Mouse (Mus musculus) adrenal gland, postnatal 36 days (tissue): ENCODE data around the gene Gm5426. TPM values are rescaled to one million over a fixed set of nuclear protein-coding genes. Genes with fewer than 3 reads are reported as not detected.
"Not testable (repeated sequence)": the region's sequence is repeated elsewhere in the genome, so short reads cannot be mapped to it uniquely, and the experiment has no call there.

Experiments used
- DNase-seq, 2 experiments: peaks; one replicate each; pipeline ENCODE4 v3.0.0; 2021; ENCODE audit warnings: mixed read lengths in 1 of 2
- total RNA-seq, 2 experiments: library from RNA; stranded (reverse); gene quantifications; 2 replicates each; pipeline ENCODE4 v1.2.3; 2021

Gene Gm5426
- total RNA-seq, 2 experiments from 2014 or later = not detected

DNA sequence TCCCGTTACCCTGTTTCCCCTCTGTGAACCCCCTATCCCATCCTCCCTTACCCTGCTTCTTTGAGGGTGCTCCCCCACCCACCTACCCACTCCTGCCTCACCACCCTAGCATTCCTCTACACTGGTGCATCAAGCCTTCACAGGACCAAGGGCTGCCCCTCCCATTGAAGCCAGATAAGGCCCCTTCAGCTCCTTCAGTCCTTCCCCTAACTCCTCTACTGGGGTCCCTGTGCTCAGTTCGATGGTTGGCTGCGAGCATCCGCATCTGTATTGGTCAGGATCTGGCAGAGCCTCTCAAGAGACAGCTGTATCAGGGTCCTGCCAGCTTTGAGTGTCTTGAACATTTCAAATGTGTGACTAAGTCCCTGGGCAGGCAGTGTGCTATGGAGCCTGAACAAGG, 2.9 kb downstream of the Gm5426 start:
- not testable (repeated sequence) for DNase-seq

DNA sequence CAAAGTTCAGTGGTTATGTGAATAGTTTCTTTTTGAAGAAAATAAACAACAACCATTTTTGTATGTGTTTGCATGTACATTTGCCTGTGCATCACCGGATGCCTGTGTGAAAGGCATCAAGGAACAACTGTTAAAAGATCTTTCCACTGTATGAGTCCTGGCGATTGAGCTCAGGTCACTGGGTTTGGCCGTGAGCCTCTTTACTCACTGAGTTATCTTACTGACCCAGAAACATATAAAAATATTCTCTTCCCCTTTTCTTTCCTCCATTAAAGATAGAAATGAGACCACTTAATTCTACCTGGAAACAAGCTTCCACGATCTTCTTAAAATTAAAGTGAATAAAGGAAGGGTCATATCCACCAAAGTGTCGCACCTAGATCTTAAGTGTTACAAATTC, 10.2 kb downstream of the Gm5426 start:
- no peak for DNase-seq

DNA sequence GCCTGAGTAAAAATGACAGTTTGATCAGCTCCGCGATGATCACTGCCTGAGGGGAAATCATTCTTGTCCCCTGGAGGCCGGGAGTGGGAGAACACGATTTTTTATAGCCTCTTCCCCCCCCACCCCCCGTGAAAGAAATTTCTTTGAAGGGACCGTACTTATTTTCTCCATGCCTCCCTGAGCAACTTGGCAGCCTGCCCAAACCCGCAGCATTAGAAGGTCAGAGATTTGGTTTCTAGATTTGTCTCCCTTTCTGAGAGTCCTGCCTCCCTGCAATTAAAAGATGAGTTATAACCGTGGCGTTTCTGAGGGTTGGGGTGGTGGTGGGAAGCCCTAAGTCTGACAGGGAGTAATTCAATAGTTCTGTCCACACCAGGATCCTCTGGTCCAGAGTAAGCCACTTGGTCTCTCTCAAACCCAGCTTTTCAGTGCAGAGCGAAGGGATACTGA, 11.9 kb downstream of the Gm5426 start:
- peak; percentile 75 for DNase-seq

DNA sequence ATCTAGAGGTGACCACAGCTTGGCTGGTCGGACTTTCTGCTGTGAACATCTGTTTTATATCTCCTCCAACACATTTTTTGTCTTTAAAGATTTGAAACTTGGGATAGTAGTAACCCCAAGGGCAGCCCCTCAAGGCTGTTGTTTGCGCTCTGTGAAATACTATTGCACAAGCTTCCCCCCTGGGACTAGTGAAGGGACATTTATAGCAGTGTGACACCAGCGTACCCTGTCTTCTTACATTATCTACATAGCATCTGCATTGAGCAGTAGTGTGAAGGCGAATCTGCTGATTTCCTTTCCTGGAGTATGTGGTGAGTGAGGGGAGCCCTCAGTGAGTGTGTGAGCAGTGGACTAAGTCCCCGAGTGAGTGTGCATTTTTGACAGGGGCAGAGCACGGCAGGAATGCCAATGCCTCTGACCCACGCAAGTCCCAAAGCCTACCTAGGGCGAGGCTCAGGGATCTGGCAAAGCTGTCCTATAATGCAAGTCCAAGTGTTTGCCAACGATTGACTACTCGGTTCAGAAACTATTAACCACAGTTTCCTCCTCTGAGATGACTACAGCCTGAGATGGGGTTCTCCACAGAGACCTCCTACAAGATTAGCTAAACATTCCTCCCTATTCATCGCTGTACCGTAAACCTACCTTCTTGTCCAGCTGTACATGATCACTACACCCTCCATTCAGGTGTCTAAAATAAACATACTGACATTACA, 14.2 kb downstream of the Gm5426 start:
- peak in 1 of 2 experiments; percentile 17 for DNase-seq

DNA sequence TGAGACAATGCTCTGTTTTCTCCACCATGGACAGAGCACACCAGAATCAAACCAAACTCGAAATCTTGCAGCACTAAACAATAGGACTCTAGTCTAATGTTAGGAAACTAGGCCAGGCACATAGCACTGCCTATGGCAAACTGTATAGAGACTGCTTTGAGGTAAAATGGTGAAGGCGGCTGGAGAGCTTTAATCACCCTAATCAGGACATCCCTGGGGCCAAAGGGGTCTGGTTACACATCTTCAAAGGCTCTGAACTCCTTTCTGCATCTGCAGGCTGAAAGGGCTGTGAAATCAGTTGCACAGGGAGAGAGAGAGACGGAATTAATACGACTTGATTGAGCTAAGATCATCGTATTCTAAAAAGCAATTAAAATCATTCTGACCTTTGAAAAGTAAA, 16.9 kb downstream of the Gm5426 start:
- no peak for DNase-seq

DNA sequence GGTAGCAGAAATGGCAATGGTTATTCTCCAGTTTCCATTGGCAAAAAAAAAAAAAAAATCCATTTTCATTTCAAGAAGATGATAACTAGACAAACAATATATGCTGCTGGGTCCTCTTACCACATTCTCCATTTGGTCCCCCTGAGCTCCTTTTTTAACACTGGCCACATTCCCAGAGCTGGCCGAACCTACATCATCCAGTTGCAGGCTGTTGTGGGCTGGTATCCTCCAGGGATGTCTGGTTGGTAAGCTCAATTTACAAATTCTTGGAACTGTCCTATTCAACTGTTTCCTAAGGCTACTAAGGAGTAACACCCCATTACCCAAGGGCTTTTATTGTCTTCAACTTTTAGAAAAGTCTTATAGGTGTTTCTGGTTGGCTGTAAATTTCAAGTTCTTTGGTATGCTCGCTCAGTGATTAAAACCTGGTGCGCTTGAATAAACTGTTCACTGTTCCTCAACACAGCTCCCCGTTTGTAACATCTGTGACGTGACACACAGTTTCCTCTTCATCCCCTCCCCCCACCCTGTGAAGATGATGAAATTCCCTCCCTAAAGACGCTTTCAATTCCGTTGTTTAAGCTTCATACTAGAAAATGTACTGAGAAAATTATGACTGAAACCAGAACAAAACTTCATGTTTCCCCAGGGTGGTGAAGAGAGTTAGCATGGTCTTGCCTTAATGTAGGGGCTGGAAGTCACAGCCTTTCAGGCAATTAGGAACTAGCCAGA, 26.7 kb downstream of the Gm5426 start:
- no peak for DNase-seq

DNA sequence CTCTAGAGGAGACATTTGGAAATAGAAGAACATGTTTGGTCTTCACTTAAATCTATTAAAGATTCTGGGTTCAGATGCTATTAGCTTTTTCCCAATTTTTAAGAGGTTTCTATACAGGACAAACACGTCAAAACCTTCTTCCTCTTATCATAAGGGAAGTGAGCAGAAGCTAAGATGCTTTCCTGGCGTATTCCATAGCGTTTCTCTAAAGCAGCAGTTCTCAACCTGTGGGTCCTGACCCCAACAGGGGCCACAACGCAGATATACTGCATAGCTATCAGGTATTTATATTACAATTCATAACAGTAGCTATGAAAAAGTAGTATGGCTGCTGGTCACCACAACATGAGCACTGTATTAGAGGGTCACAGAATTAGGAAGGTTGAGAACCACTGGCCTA, 27.4 kb downstream of the Gm5426 start:
- no peak for DNase-seq

DNA sequence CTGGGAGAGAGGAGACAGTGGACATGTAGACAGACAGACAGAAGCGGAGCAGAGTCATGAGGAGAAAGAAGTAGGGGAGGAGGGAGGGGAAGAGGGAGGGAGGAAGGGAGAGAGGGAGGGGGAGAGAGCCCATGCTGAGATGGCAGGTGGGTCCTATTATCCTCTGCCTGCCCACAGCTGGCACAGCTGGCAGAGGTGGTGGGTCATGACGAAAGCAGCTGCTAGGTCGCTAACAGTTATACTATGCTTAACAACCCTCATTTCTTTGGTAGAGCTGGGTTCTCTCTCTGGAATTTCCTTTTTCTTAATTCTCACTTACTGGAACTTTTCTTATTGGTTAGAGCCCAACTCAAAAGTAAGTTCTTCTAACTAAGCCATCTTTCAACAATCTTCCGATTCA, 28.9 kb downstream of the Gm5426 start:
- no peak for DNase-seq

DNA sequence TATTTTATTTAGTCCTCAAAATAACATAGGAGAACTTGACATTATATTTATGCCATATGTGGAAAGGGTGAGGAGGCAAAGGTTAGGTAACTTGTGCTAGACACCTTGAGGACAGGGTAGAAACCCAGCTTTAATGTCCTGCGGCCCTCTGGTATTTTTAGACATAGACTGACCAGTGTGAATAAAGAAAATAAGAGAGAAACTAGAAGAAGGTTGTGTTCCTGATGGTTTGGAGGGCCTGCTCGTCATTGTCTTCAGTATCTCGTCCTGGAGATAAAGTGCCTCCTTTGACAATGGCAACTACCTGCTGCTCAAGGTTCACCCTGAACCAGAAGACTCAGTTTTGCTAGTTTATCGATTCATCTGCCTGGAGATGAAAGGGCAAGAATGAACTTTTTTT, 32.6 kb downstream of the Gm5426 start:
- DNase-seq = no peak

DNA sequence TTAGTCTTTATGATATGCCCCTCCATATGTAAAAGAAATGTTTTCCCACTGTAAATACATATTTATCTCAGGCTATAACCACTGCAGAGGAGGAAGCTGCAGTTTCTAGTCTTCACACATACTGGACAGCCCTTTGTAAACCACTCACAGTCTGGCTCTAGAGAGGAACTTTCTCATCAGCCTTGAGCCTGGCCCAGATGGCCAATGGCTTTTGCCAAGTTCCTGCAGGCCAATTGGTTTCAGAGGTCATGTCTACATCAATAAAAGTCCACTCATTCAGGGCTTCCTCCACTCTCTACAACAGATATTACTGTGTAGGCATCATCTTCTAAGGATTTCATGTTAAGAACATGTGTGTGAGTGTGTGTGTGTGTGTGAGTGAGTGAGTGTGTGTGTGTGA, 35.1 kb downstream of the Gm5426 start:
- DNase-seq = peak; percentile 26 to 31

DNA sequence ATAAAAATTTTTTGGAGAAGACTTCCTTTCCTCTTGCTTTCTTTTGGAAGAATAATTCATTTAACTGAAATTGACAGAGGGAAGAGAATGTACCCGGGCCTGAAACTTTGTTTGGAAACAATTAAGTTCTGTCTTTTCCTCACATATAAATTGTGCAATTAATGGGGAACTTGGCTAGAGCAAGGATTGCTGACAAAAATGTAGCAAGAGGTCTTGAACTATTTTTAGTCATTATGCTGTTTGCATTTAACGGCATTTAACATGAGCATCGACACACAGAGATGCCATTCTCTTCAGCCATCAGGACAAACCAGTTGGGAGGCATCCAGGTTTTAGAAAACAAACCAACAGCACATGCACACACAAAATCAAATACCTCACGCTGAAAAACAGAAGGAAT, 36.6 kb downstream of the Gm5426 start:
- DNase-seq = no peak

DNA sequence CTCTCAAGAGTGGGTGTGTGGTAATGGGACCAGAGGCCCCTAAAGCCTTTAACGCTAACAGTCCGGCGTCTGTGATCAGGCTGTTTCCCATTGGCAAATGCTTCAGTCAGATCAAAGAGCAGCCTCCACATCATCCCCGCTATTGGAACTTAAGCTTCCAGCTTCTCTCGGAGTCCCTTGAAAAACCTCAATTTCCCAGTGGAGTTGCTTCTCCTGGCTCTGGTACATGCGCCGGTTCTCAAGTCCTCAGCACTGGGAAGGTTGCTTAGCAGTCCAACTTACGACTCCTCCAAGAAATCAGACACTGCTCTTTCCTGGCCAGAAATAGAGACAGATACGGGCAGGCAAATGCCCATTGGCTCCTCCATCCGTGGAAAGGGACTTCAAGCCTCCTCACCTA, 37.4 kb downstream of the Gm5426 start:
- no peak for DNase-seq

DNA sequence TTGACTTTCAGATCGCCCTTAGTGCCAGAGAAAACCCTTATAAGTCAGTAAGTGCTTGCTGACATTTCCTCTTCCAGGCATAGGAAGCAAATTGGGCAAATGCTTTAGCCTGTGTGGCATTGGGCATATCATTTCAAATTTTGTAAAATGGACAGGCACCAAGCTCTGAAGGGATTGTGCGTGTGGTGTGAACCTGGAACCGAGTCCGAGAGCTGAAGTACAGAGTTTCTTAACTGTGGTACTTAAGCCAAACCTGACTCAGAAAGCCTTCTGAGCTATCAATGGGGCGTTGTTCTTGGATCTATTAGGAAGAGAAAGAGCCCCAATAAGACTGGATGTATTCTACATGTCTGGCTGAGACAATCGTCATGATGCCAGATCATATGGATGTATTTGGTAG, 40.5 kb downstream of the Gm5426 start:
- no peak for DNase-seq

DNA sequence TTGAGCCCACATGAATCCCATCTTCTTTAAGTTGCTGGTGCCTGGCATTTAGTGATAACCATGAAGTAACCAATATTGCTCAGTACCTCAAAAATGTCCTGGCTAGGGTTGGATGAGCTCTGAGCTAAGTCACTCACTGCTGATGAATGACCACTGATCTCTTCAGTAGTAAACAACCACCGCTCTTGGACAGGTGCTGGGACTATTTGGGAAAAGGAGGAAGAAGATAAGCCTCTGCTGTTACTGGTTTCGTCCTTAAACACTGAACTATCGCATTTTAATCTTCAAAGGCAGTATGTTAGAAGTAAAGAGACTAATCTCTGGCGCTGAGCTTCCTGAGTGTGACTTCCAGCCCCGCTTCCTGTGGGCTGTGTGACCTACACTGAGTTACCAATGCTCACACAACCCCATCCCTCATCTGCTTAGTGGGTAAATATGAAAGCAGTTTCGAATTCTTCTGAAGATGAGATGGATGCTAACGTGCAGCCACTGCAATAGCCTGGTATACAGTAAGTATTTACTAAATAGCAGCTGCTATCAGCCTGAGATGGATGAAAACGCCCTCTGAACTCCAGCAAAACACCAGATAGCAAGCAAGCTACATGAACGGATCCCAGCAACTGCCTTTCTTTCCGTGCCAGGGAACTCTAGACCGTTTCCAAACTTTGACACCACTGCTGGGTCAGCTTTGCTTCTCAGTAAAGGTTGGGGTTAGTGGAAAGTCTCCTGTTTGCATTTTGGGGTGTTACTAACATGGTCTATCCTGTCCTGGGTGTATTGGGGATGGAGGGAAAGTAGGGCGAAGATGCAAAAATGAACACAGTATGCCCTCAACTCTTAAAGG, 44.4 kb downstream of the Gm5426 start:
- no peak for DNase-seq

DNA sequence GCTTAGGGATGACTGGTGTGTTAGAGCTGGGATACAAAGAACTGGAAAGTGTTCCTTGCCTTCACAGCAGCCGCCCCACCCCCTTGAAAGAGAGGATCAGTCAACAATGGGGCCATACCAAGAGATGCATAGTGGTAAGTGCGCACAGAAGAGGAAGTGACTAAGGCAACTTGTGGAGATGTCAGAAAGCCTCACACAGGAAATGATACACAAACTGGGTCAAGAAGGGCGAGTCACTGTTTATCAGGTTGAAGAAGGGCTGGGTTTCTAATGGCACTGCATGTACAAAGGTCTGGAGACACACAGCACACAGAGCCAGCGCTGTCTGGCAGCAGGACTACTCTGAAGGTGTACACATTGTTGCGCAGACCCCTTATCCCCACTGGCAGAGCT, 45.0 kb downstream of the Gm5426 start:
- peak in 1 of 2 experiments; percentile 19 for DNase-seq

DNA sequence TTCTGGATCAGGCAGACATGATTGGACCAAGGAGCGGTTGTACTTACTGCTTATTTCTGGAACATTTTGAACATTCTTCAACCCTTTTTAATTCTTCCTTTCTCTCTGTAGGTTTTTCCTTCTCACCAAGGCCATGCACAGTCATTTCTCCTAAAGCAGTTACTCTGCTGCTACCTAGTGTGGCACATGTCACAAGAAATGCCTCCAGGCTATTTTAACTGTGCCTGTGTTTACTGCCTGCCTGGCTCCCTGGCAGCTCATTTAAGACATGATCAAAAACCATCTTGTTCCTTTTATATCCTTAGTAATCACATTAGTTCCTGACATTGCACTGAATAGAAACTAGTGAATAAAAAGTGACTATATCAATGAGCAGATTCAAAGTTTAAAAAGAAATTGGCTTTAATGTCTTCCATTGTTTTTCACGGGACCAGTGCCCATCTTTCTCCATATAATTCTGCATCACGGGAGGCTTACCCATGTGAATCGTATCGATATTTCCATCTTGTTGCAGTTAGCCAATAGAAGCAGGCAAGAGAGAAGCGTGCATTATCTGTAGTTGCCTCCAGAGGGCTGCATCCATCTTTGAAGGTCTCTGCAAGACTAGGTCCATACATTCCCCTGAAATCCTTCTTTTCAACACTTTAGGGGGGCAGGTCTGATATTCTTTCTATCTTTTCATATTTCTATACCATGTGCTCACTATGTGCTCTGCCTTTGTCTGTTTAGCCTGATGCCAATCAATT, 45.7 kb downstream of the Gm5426 start:
- DNase-seq = no peak

DNA sequence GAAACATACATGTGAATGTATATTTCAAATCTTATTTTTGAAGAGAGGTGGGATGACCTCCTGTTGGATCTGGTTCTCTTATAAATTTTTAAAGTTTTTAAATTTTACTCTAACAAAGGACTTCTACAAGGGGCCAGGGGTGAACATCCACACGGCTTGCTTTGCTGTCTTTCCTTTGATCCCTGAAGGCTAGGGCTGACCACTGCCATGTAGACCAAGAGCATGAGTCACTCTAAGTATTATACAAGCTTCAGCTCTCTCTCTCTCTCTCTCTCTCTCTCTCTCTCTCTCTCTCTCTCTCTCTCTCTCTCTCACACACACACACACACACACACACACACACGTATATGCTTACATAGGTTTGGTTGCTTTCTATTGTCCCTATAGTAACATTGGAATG, 48.6 kb downstream of the Gm5426 start:
- no peak for DNase-seq

DNA sequence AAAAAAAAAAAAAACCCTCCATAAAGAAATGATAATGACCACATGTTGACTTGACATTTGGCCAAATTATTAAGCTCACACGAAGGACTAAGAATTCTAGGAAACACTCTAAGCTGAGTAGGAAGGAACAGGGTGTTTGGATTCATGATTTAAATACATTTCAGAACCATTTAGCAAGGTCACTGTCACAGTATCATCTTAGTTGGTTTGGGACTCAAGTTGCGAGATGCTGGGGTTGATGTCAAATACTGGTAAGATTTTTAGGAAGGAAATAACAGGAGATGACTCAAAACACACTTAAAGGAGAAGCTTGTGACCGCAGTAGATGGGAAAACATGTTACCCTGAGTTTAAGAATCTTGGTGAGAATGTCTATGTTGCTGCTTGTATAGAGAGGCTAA, 49.2 kb downstream of the Gm5426 start:
- no peak for DNase-seq
